Mouse (Mus musculus) right cerebral cortex, postnatal 36 days (tissue): ENCODE measurements around the gene Uqcr11.

Experiments
- DNase-seq, 2 experiments: peaks; one replicate each; pipeline ENCODE4 v3.0.0; 2022; ENCODE audit warnings: low spot score in 2 of 2, mixed read lengths in 1 of 2

The Uqcr11 gene

DNA sequence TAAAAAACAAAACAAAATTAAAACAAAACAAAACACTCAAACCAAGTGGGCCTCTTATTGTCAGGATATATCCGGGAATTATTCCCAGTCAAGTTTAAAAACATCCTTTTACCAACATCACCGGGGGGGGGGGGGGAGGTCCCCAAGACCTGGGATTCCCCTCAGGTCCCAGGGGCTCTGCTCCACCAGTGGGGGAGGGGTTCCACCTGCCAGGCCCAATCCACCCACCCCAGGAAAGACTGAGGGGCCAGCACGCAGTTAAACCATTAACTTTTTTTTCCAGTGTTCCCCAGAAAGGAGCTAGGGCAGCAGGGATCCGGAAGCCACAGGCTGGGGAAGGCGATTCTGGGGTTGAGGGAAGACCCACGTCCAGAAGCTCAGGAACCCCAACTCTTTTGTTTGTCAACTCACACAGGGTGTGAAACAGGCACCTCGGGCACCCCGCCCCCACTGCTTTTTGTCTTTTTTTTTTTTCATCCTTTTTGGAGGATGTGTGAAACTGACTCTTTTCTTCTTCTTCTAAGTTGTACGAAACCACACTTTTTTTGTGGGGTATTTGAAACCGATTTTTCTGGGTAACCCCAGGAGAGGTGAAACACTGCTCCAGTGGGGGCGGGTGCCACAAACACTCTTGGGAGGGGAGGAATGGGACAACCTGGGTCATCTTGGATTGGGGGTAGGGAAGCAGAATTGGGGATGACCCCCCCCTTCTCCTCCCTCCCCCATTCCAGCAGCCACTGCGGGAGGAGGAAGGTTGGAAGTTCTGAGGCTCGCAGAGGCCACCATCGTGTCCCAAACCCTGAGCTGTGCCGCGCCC, 25.1 kb upstream of the Uqcr11 start:
- DNase-seq: no peak

DNA sequence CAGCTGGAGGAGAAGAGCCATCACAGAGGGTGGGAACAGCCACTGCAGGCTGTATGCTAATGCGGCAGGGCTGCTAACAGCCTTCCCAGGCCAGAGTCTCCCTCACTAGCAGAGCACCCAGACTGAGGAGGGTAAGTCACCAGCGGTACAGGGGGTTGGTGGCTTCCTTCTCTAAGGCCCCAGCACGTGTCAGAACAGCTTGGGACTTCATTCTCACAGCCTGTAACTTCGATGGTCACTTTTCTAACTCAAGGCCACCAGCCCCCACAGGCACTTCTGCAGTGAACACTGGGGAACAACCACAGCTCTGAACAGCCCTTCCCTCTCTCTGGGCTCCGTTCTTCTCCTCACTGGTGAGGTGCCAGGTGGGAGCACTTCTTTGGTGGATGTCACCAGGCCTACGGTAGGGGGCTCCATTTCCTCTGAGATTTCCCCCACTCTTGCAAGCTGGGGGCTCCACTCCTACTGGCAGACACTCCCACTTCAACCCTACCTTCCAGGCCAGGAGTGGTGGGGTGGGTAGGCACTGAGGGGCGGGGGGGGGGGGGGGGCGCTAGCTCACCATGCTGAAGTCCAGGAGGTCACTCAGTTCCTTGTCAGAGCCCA, 23.8 kb upstream of the Uqcr11 start:
- DNase-seq: no peak

DNA sequence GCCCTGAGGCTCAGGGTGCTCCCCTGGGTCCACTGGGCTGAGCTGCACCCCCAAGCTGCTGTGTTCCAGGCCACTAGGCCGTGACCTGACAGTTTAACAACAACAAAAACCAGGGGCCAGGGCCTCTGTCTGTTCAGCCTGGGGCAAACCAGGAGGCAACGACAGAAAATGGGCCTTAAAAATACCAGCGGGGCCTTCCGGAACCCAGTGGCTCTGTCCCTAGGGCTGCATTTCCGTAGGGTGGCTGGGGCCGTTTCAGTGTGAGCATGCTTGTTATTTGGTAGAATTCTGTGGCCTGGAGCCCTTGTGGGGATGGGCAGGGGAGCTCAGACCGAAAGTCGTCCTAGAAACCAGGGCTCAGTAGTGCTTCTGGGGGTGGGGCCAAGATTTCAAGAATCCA, 23.2 kb upstream of the Uqcr11 start:
- DNase-seq: no peak

DNA sequence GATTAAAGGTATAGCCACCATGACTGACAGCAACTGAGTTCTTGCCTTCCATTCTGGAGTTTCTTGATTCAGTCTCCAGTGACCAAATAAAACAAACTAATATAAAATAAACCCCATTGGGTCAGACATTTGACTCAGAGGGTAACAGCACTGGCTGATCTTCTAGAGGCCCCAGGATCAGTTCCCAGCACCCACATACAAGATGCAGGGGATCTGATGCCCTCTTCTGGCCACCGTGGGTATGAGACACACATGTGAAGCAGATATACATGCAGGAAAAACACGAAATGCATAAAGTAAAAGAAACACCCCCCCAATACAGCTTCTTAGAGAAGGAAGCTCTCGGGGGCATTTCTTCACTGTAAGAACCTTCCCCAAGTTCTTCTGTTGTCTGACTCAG, 18.4 kb upstream of the Uqcr11 start:
- no peak for DNase-seq

DNA sequence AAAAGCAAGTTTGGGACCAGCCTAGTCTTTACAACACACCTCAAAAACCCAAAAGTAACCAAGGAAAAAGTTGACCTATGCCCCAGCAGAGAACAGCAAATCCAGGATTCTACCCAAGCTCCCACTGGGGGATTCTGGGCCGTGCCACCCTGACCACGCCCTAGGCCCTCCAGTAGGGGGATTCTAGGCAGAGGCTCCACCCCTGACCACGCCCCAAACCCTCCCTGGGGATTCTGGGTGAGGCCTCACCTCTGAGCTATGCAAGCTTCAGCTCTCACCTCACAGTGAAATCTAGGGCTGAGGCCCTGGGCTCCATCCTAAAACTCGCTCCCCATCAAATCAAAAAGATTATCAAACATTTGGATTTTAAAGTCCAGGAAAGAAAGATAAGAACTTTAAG, 16.9 kb upstream of the Uqcr11 start:
- DNase-seq: no peak

DNA sequence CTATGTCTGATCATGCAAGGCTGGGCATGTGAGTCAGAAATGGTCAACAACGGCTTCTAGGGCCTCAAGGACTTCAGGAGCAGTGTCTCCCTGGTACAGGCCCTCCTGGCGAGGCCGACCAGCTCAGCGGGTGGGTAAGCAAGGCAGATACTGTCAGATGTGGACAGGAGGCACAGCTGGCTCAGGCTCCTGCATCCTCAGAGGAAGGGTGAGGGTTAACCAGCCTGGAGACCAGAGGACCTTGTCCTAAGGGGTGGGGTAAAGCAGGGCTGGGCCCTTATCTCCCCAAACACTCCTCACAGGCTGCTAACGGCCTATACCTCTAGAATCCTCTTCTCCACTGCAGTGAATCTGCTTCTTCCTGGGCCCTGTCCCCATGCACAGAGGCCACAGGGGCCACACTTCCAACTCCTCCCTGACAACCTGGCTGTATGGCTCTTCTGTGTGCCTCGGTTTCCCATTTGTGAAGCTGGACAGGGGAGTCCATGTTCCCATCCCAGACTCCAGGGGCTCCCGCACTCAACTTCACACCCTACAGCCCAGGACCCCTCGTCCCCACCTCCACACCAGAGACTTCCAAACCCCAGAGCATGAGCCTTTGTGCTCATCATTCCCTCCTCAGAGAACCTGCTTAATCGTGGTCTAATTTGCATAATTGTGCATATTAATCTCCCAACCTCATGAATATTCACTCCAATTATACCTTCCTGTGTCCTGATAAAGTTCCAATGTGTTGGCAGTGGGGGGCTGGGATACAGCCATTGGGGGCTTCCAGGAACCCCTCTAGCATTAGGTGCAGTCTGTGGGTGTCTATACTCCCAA, 15.2 kb upstream of the Uqcr11 start:
- DNase-seq: no peak

DNA sequence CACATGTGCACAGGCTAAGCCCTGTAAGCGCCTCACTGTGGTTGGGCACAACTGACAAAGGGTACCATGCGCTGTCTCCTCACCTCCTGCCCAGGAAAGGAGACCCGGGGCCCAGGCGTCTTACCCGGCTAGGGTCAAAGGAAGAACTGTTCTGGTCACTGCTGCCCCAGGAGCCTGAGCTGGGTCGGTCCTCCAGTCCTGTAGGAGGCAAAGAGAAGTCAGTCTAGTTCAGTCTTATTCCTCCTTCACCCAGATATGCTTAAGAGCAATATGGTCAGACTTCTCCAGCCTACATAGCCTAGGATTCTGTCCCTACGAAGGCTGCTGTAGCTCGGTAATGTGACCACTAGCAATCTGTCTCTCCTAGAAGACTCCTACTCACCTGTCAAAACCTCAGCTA, 14.6 kb upstream of the Uqcr11 start:
- no peak for DNase-seq

DNA sequence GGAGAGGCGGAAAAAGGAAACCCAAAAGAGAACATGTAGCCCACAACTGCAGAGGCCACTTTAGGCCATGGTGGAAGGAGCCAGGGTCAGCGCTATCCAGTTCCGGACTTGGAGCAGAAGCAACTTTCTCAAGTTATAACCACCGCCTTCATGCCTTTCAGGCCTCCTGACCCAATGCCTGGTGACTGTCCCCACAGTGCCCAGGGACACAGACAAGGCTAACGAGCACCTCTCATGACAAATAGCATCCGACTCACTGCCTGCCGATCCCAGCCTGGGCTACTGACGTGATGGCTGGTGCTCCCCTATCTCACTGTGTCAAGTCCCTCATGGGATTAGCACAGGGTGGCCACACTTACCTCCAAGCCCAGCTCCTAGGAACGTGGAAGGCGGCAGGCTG, 14.1 kb upstream of the Uqcr11 start:
- DNase-seq: no peak

DNA sequence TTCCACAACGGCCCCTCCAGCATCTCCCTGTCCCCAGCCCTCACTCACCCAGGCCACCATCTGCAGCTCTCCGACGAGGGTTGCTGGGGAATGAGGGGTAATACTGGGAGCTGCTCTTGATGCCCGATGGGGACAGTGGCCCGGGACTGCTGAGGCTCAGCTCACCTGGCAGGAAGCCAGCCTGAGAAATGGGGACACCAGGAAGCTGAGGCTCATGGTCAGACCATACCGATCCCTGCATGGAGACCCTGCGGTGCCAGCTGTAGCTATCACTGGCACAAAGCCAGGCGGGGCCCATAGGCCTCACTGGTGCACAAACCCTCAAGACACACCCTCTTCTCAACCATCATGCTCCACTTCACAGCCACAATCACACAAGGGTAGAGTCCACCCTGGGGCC, 12.8 kb upstream of the Uqcr11 start:
- DNase-seq: no peak

DNA sequence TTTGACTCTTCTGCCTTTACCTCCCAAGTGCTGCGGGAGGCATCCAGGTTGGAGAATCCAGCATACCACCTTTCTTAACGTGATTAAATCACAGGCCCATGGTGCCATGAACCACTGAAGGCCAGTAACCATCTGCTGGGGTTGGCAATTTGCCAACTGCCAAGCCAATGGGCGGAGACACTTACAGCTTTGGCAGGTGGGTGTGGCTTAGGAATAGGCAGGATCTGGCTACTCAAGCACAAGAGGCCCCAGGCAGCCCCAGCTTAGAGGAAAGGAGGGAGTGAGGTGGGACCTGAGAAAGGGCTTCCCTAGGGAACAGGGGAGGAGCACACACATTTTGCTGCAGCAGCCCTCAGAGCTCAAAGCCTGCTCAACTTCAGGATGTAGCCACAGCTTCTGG, 11.7 kb upstream of the Uqcr11 start:
- DNase-seq: no peak

DNA sequence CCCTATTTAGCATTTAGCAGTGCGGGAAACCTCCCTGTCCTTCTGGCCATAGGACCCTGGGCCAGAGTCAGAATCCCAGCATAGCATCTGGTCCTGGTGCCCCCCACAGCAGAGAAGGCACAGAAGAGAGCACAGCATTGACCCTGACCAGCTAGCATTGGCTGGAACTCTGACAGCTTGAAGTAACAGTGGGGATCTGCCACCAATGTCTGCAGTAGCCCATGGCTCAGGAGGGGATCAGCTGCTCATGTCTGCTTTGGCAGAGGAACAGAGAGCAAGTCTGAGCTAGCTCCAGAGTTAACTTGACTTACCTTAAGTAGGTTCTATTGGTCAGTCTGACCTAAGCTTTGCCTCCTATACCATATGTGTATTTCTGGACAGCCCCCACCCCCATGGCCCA, 11.2 kb upstream of the Uqcr11 start:
- DNase-seq: no peak

DNA sequence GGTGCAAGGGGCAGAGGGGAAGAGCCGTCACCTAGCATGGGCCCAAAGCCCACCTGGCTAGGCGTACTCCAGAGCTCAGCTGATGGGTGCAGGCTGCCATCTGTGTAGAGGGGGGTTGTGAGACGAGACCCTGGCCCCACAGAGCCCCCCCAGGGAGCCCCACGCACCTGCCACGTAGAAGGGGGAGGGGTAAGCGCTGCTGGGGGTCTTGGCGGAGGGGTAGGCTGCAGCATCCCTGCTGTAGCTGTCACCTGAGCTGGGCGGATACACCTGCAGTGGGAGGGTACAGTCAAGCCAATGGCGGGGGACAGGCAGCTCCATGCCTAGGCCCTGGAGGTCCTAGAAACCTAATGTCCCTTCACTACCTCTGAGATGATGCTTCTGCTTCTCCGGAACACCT, 10.7 kb upstream of the Uqcr11 start:
- DNase-seq: no peak

DNA sequence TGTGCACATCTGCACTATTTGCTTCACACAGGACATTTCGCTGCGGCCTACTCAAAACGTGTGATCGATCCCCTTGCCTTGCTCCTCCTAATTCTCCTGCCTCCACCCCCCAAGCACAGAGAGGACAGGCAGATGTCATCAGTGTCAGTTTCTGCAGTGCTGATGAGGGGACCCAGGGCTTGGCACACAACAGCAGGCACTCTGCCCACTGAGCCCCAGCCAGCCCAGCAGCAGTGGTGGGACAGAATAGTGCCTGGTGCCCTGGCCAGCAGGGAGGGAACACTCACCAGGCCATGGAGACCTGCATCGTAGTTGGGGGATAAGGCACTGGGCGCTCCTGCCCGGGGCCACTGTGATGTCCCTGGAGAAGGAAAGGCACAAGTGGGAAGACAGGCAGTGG, 8.9 kb upstream of the Uqcr11 start:
- DNase-seq: no peak

DNA sequence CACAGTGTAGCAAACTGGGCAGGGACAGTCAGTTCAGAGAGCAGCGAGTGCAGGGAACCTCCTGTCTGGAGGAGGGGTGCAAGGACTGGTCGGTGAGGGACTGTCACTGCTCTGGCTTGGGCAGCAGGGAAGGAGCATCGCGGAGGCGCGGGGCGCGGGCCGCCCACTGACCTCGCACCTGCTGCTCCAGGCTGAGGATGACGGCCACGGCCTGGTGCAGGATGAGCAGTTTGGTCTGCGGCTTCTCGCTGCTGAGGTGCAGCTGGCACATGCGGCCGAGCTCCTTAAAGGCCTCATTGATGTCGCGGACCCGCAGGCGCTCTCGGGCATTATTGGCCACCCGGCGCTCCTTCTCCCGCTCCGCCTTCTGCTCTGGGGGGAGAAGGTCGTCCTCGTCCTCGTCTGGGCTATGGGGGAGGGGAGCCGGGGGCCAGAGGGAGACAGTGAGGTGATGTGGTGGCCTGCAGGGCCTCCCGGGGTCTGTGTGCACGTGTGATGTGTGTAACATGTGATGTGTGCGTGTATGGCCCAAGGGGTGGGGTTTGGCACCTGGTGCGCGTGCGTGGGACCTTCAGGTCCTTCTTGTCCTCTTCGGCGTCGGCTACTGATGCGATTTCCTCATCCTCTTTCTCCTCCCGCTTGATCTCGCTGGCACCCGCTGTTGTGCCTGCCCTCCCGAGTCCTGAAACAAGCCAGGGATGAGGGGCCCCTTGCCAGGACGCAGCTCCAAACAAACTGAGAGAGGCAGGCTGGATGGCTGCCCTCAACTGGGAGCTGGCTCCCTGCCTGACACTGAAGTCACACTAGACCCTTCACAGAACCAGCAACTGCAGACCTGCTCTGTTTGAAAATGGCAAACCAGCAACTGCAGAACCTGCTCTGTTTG, 6.3 kb upstream of the Uqcr11 start:
- peak; percentile 41 to 54 for DNase-seq

DNA sequence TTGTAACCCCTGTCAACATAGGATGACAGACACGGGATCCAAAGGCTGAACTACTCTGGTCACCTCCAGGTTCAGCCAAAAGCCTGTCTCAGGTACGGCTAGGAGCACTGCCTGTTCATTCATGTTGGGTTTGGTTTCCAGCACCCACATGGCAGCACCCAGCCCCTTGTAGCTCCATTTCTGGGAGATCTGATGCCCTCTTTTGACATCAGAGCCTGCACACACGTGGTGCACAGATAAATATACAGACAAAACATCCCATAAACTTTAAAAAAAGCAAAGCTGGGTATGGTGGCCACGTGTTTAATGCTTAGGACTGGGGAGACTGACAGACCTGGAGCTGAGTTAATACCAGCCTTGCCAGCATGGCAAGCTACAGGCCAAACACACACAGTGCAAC, 1.3 kb upstream of the Uqcr11 start:
- no peak for DNase-seq

DNA sequence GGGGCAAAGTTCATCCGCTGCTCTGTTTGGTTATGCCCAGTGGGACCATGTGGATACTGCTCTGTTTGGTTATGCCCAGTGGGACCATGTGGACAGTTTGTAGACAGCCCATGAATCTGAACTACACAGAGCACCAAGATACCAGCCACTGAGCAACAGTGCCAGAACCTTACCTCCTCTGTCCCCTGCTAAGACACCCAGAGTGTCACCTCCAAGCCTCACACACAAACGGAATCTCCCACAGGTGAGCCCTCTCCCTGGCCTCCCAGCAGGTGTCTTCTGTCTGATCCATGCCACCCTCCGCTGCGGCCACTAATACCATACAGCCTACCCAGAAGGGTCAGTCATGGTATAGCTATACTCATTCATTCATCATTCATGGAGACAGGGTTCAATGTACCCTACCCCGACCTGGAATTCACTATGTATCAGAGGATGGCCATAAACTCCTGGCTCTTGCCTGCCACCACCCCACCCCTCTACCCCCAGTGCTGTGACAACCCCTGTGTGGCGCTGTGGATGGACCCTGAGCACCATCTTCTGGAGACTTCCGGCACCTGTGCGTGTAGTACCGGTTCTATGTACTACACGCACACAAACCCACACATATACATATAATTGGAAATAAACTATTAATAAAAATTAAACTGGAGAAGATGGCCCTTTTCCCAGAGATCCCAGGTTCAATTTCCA, 1.0 kb downstream of the Uqcr11 start:
- DNase-seq: no peak

DNA sequence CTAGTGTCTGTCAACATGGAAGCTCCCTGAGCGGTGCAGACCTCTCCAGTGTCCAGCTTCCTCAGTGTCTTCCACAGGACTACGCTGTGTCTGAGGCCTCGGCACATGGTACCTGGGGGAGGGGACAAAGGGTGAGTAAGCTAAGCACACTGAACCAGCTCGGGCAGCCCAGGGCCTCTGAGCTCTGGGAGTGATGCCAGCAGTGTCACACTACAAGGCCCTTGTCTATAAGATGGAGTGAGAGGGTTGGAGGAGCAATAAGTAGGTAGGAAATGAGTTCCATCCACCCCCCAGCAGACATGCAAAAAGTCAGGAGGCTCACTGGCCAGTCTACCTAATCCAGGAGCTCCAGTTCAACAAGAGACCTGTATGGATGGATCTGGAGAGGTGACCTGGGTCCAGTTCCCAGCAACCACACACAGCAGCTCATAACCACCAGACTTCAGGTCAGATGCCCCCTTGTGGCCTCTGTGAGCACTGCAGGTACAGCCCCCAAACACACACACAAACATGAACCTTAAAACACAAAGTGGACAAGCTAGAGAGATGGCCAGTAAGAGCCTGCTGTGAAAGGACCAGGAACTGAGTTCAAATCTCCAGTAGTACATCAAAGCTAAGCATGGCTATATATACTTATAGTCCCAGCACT, 3.5 kb downstream of the Uqcr11 start:
- no peak for DNase-seq

DNA sequence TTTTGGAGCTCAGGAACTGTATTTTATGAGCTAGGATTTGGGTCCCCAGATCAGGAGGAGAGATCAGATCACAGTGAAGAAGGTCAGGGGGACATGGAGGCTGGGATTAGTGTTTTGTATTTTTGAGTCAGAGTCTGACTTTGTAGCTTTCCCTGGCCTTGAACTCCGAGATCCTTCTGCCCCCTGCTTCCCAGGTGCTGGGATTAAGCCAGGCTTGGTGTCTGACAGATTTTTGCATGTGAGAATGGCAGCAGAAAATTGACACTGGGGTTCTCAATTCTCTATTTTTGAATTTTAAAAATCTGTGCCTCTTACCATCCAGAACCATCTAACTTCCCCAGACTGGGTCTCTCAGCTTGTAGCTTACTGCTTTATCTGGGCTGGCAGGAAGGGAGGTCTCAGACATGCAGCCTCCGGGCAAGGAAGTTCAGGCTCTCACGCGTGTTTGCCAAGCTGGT, 5.9 kb downstream of the Uqcr11 start:
- no peak for DNase-seq

DNA sequence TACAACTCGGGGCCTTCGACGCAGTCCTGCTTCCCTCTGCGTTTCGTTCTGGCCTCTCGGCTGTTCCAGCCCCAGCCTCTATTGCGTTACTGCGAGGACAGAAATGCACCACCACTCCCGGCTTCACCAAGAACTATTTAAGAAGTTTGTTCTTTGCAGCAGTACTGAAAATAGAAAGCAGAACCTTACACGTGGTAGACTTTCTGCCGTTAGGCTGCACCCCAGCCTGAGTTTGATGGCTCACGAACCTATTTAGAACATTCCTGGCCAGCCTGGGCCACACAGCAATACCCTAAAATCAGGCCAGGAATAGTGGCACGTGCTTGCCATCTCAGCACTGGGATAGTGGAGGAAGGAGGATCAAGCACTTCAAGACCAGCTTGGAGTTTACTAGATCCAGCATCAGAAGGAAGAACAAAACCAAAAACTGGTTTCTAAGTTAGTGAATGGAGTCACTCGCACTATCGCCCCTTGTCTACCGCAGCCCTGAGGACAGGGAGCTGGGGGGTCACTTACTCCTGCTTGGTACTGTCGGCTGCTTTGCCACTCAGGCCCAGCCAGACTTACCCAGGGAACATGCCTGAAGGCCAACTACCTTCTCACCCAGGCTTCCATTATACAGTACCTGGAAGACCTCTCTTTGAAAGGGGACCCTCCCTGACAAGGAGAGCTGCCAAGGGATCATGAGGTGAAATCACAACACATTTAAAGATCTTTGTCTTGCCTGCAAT, 6.5 kb downstream of the Uqcr11 start:
- DNase-seq: no peak
